Mouse (Mus musculus): ENCODE measurements around the gene Rassf3.

Gene Rassf3

GRCm38 (mm10) chr10:121476190-121476967, at the start of gene Rassf3:
Gene Rassf3, minus strand, starts transcription at chr10:121476347.
- DNase-seq = peak; percentile 98

GRCm38 (mm10) chr10:121520923-121521585, 44.9 kb upstream of the Rassf3 start:
- no peak for DNase-seq

GRCm38 (mm10) chr10:121519710-121520109, 43.6 kb upstream of the Rassf3 start:
- no peak for DNase-seq

GRCm38 (mm10) chr10:121516008-121516600, 40.0 kb upstream of the Rassf3 start:
- DNase-seq = peak; percentile 88 to 96

DNA sequence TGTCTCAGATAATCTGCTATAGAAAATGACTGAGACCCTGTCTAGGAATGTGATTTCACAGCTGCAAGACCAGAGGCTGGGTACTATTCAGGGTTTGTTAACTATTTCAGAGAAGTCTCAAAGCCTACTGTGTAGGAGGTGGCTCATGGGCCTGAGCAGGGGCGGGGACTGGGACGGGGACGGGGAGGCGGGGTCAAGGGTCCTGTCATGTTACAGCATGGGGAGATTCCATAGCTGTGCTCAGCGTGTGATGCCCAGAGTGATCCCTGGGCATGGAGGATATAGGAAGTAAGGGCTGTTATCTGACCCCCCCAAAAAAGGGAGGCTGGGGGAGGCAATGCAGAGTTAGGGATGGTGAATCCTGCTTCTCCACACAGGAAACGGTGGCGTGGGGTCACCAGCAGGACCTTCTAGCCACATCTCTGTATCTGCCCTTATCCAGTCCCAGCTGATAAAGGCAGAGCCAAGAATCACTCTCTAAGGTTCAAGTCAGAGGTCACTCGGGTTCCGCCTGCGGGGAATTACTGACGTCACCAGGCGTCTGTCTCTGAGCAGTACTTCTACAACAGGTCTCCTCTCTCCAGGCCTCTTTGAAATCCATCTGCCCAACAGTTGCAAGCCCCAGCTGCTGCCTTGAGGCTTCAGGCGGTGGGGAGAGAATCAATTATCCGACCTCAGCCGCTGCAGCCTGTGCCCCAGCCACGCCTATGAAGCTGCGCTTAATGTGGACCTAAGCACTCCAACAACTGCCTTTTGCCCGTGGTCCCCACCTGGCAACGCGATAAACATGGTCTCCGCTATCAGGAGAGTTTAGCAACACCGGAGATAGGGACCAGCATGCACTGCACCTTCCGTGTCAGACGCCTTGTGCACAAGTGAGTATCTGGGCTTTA, 33.9 kb upstream of the Rassf3 start:
- peak; percentile 62 to 74 for DNase-seq

- peak in 1 of 2 experiments; percentile 31 for DNase-seq
These were observed 31.8 kb upstream of the Rassf3 start for GRCm38 (mm10) chr10:121507755-121508544.

DNA sequence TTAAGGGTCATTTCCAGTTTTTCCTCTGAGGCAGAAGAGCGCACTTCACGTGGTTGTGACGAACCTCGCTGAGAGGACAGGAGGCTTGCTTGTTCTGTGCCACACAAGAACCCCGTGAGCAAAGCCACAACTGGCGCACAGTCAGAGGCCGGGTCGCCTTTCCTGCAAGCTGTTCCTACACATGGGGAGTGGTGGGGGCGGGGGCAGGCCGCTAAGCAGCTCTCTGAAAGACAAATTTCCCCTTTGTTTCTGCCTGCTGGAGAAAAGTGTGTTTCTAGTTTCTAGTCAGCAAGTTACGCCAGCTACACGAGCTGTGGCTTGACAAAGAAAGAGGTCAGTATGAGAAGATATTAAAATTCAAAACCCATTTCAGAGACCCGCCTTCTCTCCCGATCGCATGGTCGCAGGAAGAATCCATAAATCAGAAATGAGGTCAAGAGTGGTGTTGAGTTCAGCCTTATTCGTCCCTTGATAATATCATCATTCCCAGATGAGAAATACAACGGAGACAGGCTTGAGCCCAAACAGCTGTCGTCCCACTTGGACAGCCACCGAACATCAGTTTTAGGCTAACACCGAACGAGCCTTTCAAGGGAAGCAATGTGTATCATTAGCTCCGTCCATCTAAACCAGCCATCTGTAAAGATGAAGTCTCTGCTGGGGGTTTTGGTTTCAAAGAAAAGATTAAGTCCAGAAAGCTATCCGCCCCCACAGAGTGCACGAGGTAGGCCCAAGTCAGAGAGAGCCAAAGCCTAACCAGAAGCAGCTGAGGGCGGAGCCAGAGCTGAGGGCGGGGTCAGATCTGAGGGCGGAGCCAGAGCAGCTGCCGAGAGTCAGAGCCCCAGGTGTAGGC, 30.8 kb upstream of the Rassf3 start:
- DNase-seq = peak; percentile 79 to 81

DNA sequence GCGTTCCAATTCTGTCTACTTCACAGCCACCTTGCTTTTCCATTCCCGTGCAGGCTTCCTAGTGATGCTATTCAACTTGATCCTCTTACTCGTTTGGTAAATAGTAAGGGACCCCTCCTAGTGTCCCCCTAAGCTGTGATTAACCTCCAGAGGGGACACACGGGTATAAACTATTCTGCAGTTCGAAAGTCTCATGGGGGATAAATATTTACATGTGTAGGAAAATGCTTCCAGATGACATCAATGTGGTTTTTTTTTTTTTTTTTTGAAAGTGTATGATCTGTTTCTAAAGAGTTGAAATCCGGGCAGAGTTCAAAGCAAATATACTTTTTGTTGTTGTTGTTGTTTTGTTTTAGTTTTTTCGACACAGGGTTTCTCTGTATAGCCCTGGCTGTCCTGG, 29.8 kb upstream of the Rassf3 start:
- no peak for DNase-seq

- DNase-seq = peak; percentile 75 to 90
These were observed 29.1 kb upstream of the Rassf3 start for GRCm38 (mm10) chr10:121504973-121505911.

DNA sequence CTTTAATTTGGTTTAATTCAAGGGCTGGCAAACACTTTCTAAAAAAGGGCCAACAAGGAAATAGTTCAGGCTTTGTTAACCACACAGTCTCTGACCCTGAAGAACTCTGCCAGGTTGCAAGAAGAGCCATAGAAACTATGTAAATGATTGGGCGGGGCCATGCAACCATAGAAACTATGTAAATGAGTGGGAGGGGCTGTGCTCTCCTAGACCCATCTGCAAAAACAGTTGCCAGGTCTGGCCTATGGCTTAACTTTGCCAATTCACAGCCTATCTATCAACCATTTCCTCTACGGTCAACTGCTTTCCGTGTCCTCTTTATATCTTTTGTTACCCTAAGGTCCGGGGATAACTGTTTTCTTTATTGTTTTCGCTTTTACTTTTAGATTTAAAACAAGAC, 25.0 kb upstream of the Rassf3 start:
- DNase-seq = no peak

DNA sequence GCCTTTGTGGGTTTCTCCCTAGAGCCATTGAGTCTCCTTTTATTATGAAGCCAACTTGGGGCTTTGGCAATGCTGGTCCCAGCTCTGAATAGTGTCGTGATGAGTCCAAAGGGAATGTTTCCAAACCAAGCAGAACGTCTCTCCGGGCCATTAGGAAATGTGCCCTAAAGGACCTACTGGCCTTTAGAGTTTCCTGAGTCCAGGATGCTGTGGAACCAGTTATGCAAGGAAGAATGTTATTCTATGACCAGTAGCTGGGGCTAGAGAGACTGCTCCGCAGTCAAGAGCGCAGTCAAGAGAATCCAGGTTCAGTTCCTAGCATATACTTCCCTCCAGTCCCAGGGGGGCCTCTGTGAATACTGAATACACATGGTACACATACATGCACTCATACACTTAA, 23.9 kb upstream of the Rassf3 start:
- DNase-seq = peak; percentile 35 to 69

DNA sequence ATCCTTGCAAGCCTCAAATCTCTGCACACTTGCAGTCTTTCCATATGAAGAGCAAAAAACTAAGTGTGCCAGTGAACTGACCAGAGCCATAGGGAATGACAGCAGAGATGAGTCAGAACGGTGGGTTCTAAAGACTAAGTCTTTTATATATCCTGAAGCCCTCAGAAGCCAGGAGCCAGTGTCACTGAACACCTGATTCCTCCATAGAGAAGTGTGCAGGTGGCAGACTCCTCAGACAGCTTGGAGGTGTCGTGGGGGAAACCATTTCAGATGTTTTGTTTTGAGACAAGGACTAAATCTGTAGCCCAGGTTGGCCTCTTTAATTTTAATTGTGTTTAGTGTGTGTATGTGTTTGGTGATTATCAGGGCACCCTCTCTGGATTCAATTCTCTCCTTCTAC, 22.9 kb upstream of the Rassf3 start:
- DNase-seq = peak in 1 of 2 experiments; percentile 20

DNA sequence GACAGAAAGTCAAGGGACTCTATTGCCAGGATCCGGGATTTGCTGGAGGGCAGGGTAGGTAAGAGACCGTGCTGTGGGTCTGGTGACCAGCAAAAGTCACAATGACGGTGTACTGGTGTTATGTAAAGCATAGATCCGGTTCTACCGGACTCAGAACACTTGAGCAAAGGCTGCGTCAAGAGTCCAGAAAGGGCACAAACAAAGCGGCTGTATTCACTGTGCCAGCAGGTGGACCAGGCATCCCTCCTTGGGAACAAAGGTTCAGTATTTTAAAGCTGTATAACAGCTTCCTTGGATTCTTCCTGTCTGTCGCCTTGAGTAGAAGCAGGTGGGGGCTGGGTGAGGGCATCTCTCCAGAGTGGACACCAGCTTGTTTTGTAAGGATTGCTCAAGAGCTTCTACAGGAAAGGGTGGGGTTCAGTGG, 22.3 kb upstream of the Rassf3 start:
- peak; percentile 78 to 88 for DNase-seq

DNA sequence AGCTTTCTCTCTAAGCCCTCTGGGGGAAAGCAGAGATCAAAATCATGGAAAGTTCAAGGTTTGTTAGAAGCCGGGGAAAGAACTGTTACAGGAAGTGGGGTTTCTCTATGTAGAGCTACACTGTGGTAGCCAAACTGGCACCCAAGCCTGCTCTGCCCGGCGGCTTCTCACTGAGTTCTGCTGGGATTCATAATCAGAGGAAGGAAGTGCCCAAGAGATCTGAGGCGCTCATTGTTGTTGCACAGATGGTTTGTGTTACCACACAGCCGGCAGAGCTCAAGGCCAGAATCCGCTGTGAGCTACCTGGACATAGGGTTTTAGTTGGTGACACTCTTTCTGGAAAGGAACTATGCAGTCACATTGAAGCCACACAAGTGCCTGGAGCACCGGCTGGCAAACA, 21.8 kb upstream of the Rassf3 start:
- peak in 1 of 2 experiments; percentile 33 for DNase-seq

DNA sequence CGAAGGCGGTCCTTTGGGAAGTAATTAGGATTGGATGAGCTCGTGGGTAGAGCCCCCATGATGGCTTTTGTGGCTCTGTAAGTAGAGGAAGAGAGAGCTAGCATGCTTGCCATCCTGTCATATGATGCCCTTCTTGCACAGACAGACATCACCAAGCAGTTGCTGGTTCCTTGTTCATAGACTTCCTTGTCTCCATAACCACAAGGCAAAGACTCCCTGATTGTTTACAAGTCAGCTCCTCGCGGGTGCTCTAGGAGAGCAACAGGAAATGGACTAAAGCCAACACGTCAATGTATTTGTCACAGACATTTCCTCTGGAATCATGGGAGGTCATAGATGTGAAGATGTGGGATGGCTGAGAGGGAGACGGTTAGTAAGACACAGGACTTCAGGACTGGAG, 20.5 kb upstream of the Rassf3 start:
- peak in 1 of 2 experiments; percentile 48 for DNase-seq

DNA sequence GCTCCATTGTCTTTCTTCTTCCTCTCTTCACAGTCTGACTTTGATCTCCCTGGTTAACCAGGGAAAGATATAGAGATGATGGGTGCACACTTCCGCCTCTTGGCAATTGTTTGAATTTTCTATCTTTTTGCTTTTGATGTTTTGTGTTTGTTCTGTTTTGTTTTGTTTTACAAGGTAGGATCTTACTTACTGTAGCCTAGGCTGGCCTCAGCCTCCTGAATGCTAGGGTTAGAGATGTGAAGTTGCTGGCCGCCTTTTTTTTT, 17.9 kb upstream of the Rassf3 start:
- DNase-seq = no peak

DNA sequence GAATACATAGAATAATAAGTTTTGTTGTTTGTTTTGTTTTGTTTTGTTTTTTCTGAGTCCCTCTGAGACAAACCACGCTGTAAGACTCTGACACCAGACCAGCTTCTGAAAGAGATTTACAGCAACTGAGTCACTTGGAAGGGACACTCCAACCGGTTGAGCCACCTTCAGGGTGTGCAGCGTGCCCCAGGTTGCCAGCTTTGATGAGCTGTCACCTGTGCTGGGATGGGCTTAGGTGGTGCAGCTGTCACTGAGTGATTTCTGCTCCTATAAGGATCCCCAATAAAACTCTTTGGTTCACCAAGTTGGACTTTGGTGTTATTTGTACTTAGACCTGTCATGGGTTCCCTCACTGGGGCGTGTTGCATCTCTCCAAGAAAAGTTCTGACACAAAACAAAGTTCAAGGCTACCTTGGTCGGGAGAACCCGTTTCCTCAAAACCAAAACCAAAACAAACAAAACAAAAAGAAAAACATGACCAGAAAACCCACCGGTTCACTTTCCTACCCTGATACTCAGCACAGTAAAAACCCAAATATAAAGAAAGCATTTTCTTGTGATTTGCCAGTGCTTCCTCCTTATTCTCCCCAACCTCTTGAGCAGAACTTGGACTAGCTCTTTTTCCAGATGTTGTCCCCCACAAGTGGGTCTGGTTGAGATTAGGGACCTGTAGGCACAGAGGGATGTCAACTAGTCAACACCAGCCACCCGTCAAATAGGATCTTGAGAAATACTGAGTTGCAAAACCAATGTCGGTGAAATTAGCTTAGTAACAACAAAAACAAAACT, 17.4 kb upstream of the Rassf3 start:
- DNase-seq = no peak

DNA sequence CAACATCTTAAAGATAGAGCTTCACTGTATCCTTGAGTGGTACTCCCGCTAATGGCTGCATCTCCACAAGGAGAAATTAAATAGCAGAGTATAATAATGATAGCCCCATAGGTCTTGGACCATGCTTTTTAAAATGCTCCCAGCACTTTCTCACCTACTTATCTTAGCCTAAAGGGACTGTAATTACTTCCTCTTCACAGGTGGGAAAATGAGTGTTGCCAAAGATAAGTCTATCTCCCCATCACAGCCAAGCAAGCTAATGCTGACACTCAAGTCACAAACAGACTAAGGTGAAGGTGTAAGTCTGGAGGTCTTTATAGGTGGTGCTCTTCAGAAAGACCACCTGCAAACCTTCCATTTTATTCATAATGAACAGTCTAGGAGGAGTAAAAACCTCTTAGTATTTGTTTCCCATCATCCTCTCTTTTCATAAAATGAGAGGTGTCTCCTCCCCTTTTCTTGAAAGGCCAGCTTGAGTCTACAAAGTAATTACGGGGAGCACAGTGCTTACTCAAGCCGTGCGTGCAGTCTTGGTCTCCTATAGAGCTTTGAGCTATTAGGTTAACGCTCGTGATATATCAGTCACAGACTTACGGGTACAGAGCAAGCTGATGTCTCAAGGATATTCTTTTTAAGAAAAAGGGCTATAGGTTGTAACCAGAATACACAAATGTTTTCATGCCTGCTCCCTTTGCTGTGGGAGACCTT, 16.6 kb upstream of the Rassf3 start:
- no peak for DNase-seq

DNA sequence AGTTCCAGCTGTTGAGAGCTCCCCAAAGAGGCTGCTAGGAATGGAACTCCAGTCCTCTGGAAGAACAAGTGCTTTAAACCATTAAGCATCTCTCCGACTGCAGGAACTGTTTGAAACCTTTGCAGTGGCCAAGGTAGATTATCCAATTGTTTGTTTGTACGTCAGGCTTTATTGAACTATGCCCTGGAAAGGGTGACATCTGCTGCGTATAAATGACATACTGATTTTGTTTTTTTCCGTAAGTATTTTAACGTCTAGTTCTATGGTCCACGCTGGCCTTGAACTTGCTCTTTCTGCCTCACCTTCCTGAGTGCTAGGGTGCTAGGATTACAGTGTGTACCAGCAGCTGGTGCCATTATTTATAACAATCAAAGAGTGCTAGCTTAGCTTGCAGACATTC, 13.8 kb upstream of the Rassf3 start:
- DNase-seq = no peak
